Mouse (Mus musculus): Measurements from ENCODE around the gene Aldoc.

- TF ChIP-seq CTCF (IDR thresholded peaks at IDR 0.05; ENCODE audit: low read depth, low read length) (no peak), POLR2A (IDR thresholded peaks at IDR 0.05; ENCODE audit: insufficient read depth, low read length) (no peak), EP300 (IDR thresholded peaks at IDR 0.05; ENCODE audit: insufficient read depth, low read depth, low read length) (no peak)
These were observed 514 bp upstream of the Aldoc start for GRCm38 (mm10) chr11:78322076-78322831.
